Mouse (Mus musculus): ENCODE measurements around the gene Stk35. TPM values are rescaled to one million over a fixed set of nuclear protein-coding genes. Genes with fewer than 3 reads are reported as not detected.

The Stk35 gene
- 3.5 TPM for polyA plus RNA-seq (2017; shearing (Covaris generic))

DNA sequence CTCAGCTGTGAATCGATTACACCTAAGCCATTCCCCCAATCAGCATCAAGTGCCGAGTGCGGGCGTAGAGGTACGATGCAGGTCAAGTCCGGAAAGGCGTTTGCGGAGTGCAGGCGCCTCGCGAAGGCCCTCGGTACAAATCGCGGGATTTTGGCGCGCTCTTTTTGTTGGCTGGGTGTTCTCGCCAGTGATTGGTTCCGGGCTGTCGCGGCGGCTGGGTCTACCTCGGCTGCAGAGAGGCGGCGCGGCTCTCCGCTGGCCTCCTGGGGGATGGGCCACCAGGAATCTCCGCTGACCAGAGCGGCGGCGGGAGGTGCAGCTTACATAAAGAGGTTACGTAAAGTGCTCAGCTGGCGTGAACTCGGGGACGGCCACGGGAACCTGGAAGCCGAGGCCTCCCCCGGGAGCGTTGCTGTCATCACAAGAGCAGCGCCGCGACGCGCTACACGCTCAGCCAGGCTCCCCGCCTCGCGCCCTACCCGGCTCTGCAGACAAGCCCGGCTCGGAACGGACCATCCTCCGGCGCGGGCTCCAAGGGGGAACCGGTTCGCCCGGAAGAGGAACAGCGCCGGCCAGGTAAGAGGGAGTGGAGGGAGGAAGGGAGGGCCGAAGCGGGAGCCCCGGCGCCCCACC, at the start of gene Stk35:
TSS of gene Stk35 (plus strand) at position 247 of the 633 bp plus-strand sequence.

Other genes starting within 250 kb of the Stk35 start
- not detected for gene Sirpa, start 207.7 kb upstream of the Stk35 start, polyA plus RNA-seq (2017; shearing (Covaris generic))
- not detected for gene Pdyn, start 100.7 kb upstream of the Stk35 start, polyA plus RNA-seq (2017; shearing (Covaris generic))
- gene Tgm3, start 211.8 kb downstream of the Stk35 start, polyA plus RNA-seq (2017; shearing (Covaris generic)), result not detected

Data from naive thymus-derived CD4-positive, alpha-beta T cell, adult 5 months (primary cell).